Mouse (Mus musculus) T-cell, adult 66 days (primary cell): ENCODE results near the gene Sult2a7. TPM values are rescaled to one million over a fixed set of nuclear protein-coding genes. Genes with fewer than 3 reads are reported as not detected.

ENCODE experiments used
- total RNA-seq, 2 experiments: library from RNA; stranded (reverse); gene quantifications; 3 replicates in 1 of 2; 4 replicates in 1 of 2; pipeline ENCODE4 v1.2.4; 2023

Gene Sult2a7
- not detected for total RNA-seq

DNA sequence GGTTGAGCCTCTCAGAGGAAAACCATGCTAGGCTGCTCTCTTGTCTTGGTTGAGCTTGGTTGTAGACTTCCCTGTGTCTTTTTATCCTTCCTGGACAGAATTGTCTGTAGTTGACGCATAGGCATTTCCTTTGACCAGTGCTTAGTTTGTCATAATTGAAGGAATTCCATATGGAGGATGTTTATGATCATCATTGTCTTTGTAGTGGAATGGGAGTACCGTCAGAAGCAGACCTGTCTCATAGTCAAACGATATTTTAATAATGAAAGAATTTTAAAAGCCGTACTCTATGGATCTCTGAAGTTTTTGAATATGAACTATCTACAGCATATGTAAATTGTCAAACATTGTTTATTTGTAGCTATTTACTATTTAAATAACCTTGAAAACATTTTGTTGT, at the start of gene Sult2a7:
Sult2a7 (minus strand) TSS at position 101 of the 400 bp plus-strand sequence.

GRCm38 (mm10) chr7:14446534-14446933, 47.5 kb downstream of the Sult2a7 start, which contains the start of gene Sult2a8:
Gene Sult2a8, minus strand, starts transcription at chr7:14446769.

Other genes starting within 250 kb of the Sult2a7 start
- gene Sult2a6, start 239.4 kb downstream of the Sult2a7 start, total RNA-seq: not detected
- not detected for gene Obox8, start 160.7 kb downstream of the Sult2a7 start, total RNA-seq
- not detected for gene Sult2a8, start 47.5 kb downstream of the Sult2a7 start, total RNA-seq
- not detected for gene Vmn1r90, start 69.3 kb upstream of the Sult2a7 start, total RNA-seq
- gene Obox7, start 165.3 kb upstream of the Sult2a7 start, total RNA-seq: not detected